Mouse (Mus musculus): ENCODE results near the gene Klf5. TPM values are rescaled to one million over a fixed set of nuclear protein-coding genes. Genes with fewer than 3 reads are reported as not detected.

The Klf5 gene
- polyA plus RNA-seq, 1 experiment from 2014 or later, result 48.0 TPM

GRCm38 (mm10) chr14:99339021-99339420 lies 40.5 kb downstream of the Klf5 start:
- no peaks in the 10 kb centered on the region for H3K4me1 ChIP-seq (ENCODE audit: insufficient read depth, low read depth, low read length)
- 38% methylated on average over 8 of the region's 8 CpGs for WGBS
- H3K9ac ChIP-seq (replicated peaks; ENCODE audit: low read depth), result no peak overlapping the region
- H3K4me2 ChIP-seq (replicated peaks; ENCODE audit: low read depth, low read length), result no peak overlapping the region
- no peak overlapping the region for H3K4me3 ChIP-seq (ENCODE audit: low read depth, low read length)
- ATAC-seq (no peak), DNase-seq (ENCODE audit: low spot score) (no peak)
- no peaks in the 10 kb centered on the region for H3K27me3 ChIP-seq (replicated peaks; ENCODE audit: insufficient read depth, low read length)
- H3K27ac ChIP-seq (ENCODE audit: low read length), result no peak overlapping the region
- no peak for TF ChIP-seq CTCF (IDR thresholded peaks at IDR 0.05)
- TF ChIP-seq EP300 (IDR thresholded peaks at IDR 0.05), result no peak
- H3K9me3 ChIP-seq (ENCODE audit: low read length), result no peaks in the 10 kb centered on the region
- no peaks in the 10 kb centered on the region for H3K36me3 ChIP-seq (ENCODE audit: insufficient read depth, low read length)

GRCm38 (mm10) chr14:99339681-99340522 lies 41.4 kb downstream of the Klf5 start:
- Histone ChIP-seq H3K27me3 (replicated peaks; ENCODE audit: insufficient read depth, low read length) (no peaks in the 10 kb centered on the region), H3K4me2 (replicated peaks; ENCODE audit: low read depth, low read length) (no peak overlapping the region), H3K9ac (replicated peaks; ENCODE audit: low read depth) (no peak overlapping the region), H3K9me3 (ENCODE audit: low read length) (no peaks in the 10 kb centered on the region), H3K36me3 (ENCODE audit: insufficient read depth, low read length) (no peaks in the 10 kb centered on the region), H3K4me3 (ENCODE audit: low read depth, low read length) (no peak overlapping the region), H3K27ac (ENCODE audit: low read length) (no peak overlapping the region), H3K4me1 (ENCODE audit: insufficient read depth, low read depth, low read length) (no peaks in the 10 kb centered on the region)
- DNase-seq (ENCODE audit: low spot score) (no peak), ATAC-seq (no peak)
- WGBS, result 22% methylated on average over 9 of the region's 9 CpGs
- no peak for TF ChIP-seq EP300 (IDR thresholded peaks at IDR 0.05)

- ATAC-seq (no peak), DNase-seq (ENCODE audit: low spot score) (no peak)
- WGBS, result 84% methylated on average over 1 of the region's 1 CpGs
- TF ChIP-seq EP300 (IDR thresholded peaks at IDR 0.05), result no peak
- TF ChIP-seq CTCF (IDR thresholded peaks at IDR 0.05), result no peak
- H3K27me3 ChIP-seq (replicated peaks; ENCODE audit: insufficient read depth, low read length), result no peaks in the 10 kb centered on the region
- no peak overlapping the region for H3K27ac ChIP-seq (ENCODE audit: low read length)
- H3K4me2 ChIP-seq (replicated peaks; ENCODE audit: low read depth, low read length), result no peak overlapping the region
- no peaks in the 10 kb centered on the region for H3K36me3 ChIP-seq (ENCODE audit: insufficient read depth, low read length)
- no peaks in the 10 kb centered on the region for H3K4me1 ChIP-seq (ENCODE audit: insufficient read depth, low read depth, low read length)
- no peaks in the 10 kb centered on the region for H3K9me3 ChIP-seq (ENCODE audit: low read length)
- H3K4me3 ChIP-seq (ENCODE audit: low read depth, low read length), result no peak overlapping the region
- no peak overlapping the region for H3K9ac ChIP-seq (replicated peaks; ENCODE audit: low read depth)
Measured at GRCm38 (mm10) chr14:99340703-99341102, 42.2 kb downstream of the Klf5 start.

GRCm38 (mm10) chr14:99348175-99348764 lies 49.8 kb downstream of the Klf5 start:
- no peak overlapping the region for H3K27ac ChIP-seq (ENCODE audit: low read length)
- no peak overlapping the region for H3K4me3 ChIP-seq (ENCODE audit: low read depth, low read length)
- H3K9ac ChIP-seq (replicated peaks; ENCODE audit: low read depth), result no peak overlapping the region
- TF ChIP-seq CTCF (IDR thresholded peaks at IDR 0.05), result no peak
- no peak for TF ChIP-seq EP300 (IDR thresholded peaks at IDR 0.05)
- no peaks in the 10 kb centered on the region for H3K27me3 ChIP-seq (replicated peaks; ENCODE audit: insufficient read depth, low read length)
- H3K4me2 ChIP-seq (replicated peaks; ENCODE audit: low read depth, low read length), result no peak overlapping the region
- H3K9me3 ChIP-seq (ENCODE audit: low read length), result no peaks in the 10 kb centered on the region
- WGBS, result 70% methylated on average over 13 of the region's 13 CpGs
- ATAC-seq (no peak), DNase-seq (ENCODE audit: low spot score) (no peak)
- H3K4me1 ChIP-seq (ENCODE audit: insufficient read depth, low read depth, low read length), result no peaks in the 10 kb centered on the region
- no peaks in the 10 kb centered on the region for H3K36me3 ChIP-seq (ENCODE audit: insufficient read depth, low read length)

- no peak overlapping the region for H3K4me2 ChIP-seq (replicated peaks; ENCODE audit: low read depth, low read length)
- no peak for DNase-seq (ENCODE audit: low spot score)
- WGBS, result 80% methylated on average over 6 of the region's 6 CpGs
- no peak for TF ChIP-seq EP300 (IDR thresholded peaks at IDR 0.05)
- no peak overlapping the region for H3K4me3 ChIP-seq (ENCODE audit: low read depth, low read length)
- H3K9ac ChIP-seq (replicated peaks; ENCODE audit: low read depth), result no peak overlapping the region
- no peaks in the 10 kb centered on the region for H3K9me3 ChIP-seq (ENCODE audit: low read length)
- H3K27me3 ChIP-seq (replicated peaks; ENCODE audit: insufficient read depth, low read length), result no peaks in the 10 kb centered on the region
- no peak for ATAC-seq
- H3K36me3 ChIP-seq (ENCODE audit: insufficient read depth, low read length), result no peaks in the 10 kb centered on the region
- no peaks in the 10 kb centered on the region for H3K4me1 ChIP-seq (ENCODE audit: insufficient read depth, low read depth, low read length)
- no peak overlapping the region for H3K27ac ChIP-seq (ENCODE audit: low read length)
Measured at GRCm38 (mm10) chr14:99349606-99350005, 51.1 kb downstream of the Klf5 start.

- 57% methylated on average over 4 of the region's 4 CpGs for WGBS
Measured at GRCm38 (mm10) chr14:99352989-99353388, 54.5 kb downstream of the Klf5 start.

More at GRCm38 (mm10) chr14:99352989-99353388, 54.5 kb downstream of the Klf5 start:
- no peak for ATAC-seq
- H3K9ac ChIP-seq (replicated peaks; ENCODE audit: low read depth), result no peak overlapping the region
- no peaks in the 10 kb centered on the region for H3K9me3 ChIP-seq (ENCODE audit: low read length)
- no peak for DNase-seq (ENCODE audit: low spot score)
- no peaks in the 10 kb centered on the region for H3K27me3 ChIP-seq (replicated peaks; ENCODE audit: insufficient read depth, low read length)
- H3K4me1 ChIP-seq (ENCODE audit: insufficient read depth, low read depth, low read length), result no peaks in the 10 kb centered on the region
- H3K4me3 ChIP-seq (ENCODE audit: low read depth, low read length), result no peak overlapping the region
- no peak overlapping the region for H3K27ac ChIP-seq (ENCODE audit: low read length)
- TF ChIP-seq EP300 (IDR thresholded peaks at IDR 0.05) (no peak), CTCF (IDR thresholded peaks at IDR 0.05) (no peak)
- no peaks in the 10 kb centered on the region for H3K36me3 ChIP-seq (ENCODE audit: insufficient read depth, low read length)
- no peak overlapping the region for H3K4me2 ChIP-seq (replicated peaks; ENCODE audit: low read depth, low read length)
